Mouse (Mus musculus) kidney, postnatal 4 days (tissue): ENCODE measurements around the gene Mfsd12.
A peak's percentile ranks its signal among the peaks of the same experiment; 100 is the strongest.

Experiments used
- DNase-seq, 2 experiments: peaks; one replicate each; pipeline ENCODE4 v3.0.0; 2021; ENCODE audit warnings: mixed read lengths in 2 of 2

Mfsd12 gene

GRCm38 (mm10) chr10:81404082-81404481, 46.8 kb downstream of the Mfsd12 start:
- DNase-seq = peak in 1 of 2 experiments; percentile 43

DNA sequence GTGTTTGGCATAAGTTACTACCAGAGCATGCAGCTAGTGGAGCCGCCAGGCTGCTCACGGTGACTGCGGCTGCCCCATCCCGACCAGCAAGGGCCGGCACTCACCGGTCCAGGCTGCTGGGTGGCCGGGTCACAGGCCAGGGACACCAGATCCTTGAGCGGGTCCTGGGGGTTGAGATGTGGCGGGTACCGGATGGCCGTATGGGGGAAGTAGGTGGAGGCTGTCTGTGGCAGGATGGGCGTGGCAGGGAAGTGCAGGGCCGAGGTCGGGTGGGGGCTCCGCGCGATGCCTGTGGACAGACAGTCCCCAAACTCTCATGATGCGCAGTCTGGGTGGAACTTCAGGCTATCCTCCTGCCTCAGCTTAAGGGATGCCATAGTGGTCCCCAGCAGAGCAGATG, 47.4 kb downstream of the Mfsd12 start:
- DNase-seq = peak in 1 of 2 experiments; percentile 62

DNA sequence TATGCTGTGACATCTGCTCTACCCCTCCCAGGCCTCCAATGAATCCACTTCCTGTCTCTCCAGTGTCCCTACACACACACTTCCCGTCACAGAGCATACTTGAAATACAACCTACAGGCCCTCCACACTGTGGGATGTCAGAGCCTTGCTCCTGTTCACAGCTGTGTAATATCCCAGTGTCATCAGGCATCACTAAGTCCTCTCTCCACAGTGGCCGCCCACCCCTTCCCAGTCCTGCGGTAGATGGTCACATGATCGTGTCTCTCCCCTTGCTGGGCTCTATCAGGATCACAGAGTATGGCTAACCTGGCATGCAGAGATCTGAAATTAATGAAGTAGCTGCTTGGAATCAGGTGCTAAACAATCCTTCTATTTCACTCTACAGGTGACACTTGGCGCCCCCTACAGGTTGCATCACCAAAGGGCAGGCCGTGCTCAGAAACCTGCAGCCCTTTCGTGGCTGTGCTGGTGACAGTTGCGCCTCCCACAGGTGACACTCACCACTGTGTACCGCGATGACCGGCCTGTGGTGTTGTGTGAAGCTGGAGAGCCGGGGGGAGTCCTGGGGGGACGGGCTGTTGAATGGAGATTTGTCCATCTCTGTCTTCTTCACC, 48.4 kb downstream of the Mfsd12 start:
- peak; percentile 77 to 82 for DNase-seq

DNA sequence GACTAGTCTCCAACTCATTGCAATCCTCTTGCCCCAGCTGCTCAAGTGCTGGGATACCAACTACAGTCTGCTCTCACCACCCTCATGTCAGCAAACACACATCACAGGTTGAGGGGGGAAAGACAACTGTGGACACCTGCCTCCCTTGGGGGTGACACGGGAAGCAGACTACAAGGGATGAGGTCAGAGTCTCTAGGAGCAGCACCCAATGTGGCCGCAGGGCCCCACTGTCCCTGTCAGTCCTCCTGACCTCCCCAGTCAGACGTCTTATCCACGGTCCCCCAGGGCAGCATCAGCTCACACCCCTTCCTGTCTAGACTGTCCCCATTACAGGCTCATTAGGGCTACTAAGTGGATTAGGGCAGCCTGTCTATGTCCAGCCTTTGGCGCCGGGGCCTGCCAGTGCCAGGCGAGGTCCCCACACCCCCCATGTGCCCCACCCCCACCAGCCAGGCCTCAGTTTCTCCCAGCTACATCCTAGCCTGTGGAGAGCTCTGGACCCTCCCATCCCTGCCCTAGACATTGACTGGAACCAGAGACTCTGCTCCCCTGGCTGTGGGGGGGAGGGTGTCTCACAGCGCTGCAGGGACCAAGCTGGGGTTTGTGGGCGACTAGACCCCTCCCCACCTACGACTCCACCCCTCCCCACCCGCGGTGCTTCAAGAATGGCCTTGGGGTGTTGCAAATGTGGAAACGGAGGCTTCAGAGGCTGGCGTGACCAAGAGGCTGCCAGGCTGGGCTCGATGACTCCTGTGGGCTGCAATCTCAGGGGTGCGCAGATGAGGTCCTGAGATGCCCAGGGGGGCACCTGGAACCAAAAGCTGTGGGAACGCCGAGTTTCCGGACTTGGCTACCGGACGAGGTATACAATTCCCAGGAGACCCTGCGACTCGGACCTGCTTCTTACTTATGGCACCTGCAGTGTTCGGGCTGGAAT, 49.5 kb downstream of the Mfsd12 start:
- DNase-seq = peak in 1 of 2 experiments; percentile 10

GRCm38 (mm10) chr10:81407539-81408423, 50.5 kb downstream of the Mfsd12 start:
- DNase-seq = peak; percentile 69 to 81

DNA sequence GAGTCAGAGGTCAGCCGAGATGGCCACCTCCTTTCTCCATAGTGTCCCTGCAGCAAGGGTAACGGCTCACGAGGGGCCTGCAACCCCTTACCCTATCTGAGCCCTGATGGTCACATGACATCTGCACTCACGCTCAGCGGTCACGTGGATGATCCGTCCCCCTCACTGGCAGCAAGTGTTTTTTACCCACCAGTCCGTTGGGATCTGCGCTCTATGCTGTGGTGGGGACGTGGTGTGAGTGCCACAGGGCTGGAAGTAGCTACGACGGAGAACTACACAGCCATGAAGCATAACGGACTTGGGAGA, 51.1 kb downstream of the Mfsd12 start:
- peak in 1 of 2 experiments; percentile 15 for DNase-seq

GRCm38 (mm10) chr10:81408871-81409291, 51.6 kb downstream of the Mfsd12 start:
- peak; percentile 89 to 94 for DNase-seq

DNA sequence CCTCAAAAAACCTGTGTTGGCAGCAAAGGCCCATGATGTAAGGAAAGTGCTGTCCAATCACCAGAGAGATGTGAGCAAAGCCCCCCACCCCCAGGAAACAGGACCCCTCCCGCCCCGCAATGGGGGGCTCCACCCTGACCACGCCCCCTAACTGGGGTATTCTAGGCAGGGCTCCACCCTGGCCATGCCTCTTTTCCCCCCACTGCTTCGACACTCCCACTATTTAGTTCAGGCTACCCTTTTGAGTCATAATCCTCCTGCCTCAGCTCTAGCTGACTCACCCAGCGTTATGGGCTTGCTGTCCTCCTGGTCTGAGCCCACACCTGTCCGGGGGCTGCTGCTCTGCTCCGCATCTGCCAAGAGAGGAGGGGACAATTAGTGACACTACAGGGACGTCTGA, 52.0 kb downstream of the Mfsd12 start:
- no peak for DNase-seq

DNA sequence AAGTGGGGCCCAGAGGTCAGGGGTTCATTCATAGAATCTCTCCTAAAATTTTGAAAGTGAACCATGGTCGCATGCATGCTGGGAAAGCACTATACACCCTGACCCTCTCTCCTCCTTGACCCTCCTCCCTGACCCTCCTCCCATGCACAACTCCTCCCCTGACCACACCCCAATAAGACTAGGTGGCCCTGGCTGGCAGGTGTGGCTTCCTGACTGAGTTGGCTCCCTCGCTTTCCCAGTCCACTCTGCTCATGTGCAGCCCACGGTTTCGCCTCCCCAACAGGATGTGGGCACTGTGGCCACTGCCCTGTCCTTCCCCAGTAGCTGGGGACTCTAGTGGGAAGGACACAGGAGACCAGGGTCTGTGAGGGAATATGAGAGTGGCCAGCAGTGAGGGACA, 53.1 kb downstream of the Mfsd12 start:
- DNase-seq = peak in 1 of 2 experiments; percentile 33

DNA sequence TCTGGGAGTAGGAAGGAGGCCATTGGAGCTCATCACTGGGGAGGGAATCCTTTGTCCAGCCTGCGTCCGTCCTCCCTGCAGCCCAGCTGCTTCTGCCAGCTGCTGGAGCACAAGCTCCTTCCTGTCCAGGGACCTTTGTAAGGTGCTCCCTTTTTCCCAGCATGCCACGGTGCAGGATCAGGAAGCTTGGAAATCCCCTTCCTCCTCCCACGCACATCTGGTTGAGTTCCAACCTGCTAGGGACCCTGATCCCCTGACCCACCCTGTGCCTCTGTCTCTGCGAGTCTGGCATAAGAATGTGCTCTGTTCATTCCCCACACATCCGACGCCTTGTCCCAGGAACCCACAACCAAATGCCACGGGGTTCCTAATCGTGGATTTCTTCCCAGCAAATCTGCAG, 53.7 kb downstream of the Mfsd12 start:
- peak; percentile 57 to 70 for DNase-seq

DNA sequence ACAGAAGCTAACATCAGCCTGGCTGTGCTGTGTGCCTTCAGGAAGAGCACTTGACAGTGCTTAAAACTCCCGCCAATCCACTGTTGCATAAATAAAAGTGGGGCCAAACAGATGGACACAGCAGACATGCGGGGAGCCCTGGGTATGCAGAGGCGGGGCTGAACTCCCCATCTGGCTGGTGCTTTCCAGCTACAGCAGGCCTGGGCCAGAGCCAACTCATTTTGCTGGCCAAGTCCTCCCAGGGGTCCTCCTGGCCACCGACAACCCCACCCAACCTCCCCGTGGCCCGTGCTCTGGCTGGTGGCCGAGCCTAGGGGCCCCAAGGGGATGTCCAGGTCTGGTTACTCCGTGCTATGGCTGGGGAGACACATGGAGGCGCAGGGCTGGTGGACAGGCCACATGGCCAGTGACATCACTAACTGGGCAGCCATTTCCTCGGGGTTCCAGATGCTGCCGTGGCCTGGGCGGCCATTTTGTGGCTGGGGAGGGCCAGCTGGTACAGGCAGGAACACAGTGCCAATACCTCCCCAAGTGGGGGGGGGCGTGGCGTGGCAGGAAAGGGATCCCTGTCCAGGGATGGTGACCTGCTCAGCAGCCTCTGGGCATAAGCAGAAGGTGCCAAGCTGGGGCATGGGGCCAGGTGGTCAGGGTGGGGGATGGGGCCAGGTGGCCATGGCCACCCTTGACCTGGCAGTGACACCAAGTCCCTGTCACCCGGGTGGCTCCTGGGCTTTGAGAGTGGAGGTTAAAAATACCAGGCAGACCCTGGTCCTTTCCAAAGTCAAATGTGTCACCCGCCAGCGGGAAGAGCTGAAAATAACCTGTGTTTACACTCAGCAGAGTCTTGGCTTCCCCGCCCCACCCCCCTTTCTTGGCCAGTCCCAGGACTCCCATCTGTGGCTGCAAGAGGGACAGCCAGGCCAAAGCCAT, 54.4 kb downstream of the Mfsd12 start:
- peak; percentile 77 to 86 for DNase-seq

DNA sequence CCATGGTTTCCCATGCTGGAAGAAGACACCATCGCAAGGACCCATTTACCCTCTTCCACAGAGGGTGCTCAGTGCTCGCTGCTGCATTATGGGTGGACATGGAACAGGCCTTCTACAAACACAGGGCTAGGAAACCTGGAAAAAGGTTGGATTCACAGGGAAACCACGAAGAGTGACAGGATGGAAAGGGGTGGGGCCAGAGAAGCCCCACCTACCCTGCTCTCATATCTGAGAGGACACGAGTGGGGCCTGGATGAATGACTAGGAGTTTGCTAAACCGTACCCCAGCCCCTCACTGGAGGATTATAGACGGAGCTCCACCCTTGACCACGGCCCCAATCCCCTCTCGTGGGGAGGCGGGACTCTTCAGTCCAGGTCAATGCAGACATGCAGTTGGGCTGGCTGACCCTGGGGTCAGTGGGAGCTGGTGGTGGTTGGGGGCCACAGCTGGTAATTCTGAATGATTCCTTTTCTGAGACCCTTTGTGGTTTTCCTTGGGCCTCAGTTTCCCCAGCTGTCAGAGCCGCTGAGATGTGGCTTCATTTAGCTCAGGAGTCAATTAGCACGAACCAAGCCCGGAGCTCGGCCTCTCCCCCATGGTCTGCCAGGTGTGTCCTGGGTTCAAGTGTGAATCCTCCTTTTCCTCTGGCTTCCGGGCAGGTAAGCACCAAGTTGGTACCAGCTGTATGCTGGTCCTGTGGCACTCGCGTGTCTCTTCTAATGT, 55.5 kb downstream of the Mfsd12 start:
- peak in 1 of 2 experiments; percentile 31 for DNase-seq

DNA sequence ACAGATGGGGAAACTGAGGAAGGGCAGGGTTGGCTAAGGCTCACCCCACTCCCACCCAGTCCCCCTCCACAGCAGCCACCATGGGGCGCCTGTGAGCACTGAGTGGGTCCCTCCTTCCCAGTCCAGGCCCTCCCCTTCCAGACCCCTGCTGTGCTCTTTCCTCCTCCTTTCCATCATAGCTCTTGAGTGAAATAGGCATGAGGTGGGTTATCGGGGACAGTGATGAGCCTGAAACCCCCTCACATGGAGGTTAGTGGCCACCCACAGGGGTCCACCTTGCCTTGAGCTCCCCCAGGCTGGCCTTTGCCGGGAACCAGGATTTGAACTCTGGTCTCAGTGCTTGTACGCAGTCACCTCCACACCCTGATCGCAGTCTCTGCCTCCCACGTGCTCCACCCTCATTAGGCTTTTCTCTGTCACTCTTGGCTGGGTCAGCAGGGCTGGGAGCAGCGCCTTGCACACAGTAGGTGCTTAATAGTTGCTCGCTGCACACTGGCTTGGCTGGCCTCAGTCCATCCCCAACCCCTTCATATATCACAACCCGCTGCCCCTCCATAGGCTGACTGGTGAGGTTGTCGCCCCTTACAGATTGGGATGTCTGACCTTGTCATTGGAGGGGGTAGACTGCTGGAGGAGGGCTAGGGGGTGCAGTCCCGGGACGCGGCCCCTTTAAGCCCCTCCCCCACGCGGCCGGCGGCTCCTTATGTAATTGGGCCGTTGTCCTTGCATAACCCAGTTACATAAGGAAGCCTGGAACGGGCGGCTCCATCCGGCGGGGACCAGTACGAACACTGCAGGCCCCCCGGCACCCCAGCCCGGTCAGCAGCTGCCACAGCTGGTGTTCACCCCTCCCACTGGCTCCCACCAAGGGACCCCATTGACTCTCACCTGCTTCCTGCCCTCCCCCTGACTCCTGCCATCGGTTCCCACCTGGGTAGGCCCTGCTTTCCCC, 56.3 kb downstream of the Mfsd12 start:
- peak; percentile 90 to 93 for DNase-seq

- DNase-seq = peak in 1 of 2 experiments; percentile 74
Measured at GRCm38 (mm10) chr10:81414682-81415081, 57.4 kb downstream of the Mfsd12 start.

DNA sequence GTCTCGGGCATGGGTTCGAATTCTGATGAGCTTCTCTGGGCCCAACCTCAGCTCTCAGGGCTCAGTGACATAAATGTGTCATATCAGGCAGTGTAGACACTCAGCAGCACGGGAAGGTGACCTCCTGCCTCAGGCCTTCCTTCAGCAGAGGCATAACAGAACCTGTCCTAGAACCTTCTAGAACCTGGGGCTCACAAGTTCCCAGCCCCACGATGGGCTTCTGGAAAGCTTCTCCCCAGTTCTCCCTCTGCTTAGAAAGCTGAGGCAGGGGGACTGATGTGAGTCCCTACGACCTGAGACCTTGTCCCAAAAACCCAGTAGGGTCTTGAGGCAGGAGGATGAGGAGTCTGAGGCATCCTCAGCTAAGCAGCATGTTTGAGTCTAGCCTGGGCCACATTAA, 57.9 kb downstream of the Mfsd12 start:
- DNase-seq = no peak
